Comparison of ENCODE assay signal across 7 mouse cellular contexts in the genomic region with DNA sequence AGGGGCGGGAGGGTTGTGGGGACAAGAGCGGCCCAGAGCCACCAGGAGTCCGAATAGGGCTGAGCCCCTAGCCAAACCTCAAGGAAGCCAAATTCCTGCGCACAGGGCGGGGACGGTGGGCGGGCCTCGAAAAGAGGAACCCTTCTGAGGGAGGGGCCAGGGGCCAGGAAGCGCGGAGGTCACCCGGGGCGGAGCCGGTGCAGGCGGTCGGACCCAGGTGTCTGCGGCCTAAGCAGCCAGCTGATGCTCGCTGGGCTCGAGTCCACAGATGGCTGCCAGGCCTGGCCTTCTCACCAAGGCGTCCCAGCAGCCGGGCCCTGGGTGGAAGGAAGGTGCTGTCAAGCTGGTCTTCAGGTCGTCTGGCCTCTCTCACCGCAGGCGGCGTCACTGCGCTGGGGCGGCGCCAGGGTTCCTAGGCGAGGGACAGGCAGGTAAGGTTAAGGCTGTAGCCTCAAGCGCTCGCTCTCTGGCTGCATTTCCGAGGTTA. TPM values are rescaled to one million over a fixed set of nuclear protein-coding genes. Genes with fewer than 3 reads are reported as not detected.
DNase-seq lines count a peak whose midpoint lies in the region; ATAC-seq and TF ChIP-seq lines count a peak whose summit lies in the region.

No protein-coding gene starts in this region.

- H3K27ac ChIP-seq in ES-E14 (ENCODE audit: insufficient read depth, low read depth, low read length, poor library complexity, severe bottlenecking), result no peak overlapping the region
- no peak overlapping the region for H3K27ac ChIP-seq in embryonic facial prominence, embryonic 11.5 days (replicated peaks; ENCODE audit: low read depth, low read length)
- H3K27ac ChIP-seq in intestine, postnatal 0 days (ENCODE audit: low read depth, low read length), result no peak overlapping the region
- H3K27ac ChIP-seq in stomach, embryonic 16.5 days (ENCODE audit: low read length), result no peak overlapping the region

- ATAC-seq in CD4-positive, CD25-positive, alpha-beta regulatory T cell, adult 4 months, result peak; percentile 84
- 0 out of 2 replicates have a peak, but pooled peaks have one; percentile 15 for ATAC-seq in embryonic facial prominence, embryonic 11.5 days (replicated peaks; ENCODE audit: insufficient number of reproducible peaks, low FRiP score, low TSS enrichment, low read depth)
- peak; percentile 42; the same call in 1 of the 2 replicates for ATAC-seq in intestine, postnatal 0 days
- ATAC-seq in stomach, embryonic 16.5 days (ENCODE audit: insufficient read depth, low FRiP score), result peak; percentile 25; the same call in 1 of the 2 replicates

- peaks cover 0 to 11% of the 10 kb centered on the region in 2 experiments; a peak in 2 of 4 replicates for H3K4me1 ChIP-seq in ES-E14 (ENCODE audit: control insufficient read depth in 2 of 2, insufficient read depth in 2 of 2, low read length in 2 of 2, poor library complexity in 1 of 2)
- peaks cover 3% of the 10 kb centered on the region; the same call in 1 of the 2 replicates for H3K4me1 ChIP-seq in embryonic facial prominence, embryonic 11.5 days (ENCODE audit: control insufficient read depth, insufficient read depth, low read length)
- H3K4me1 ChIP-seq in intestine, postnatal 0 days (replicated peaks; ENCODE audit: control insufficient read depth, insufficient read depth, low read length), result 0 out of 2 replicates have a peak, but pooled peaks cover 3% of the 10 kb centered on the region
- H3K4me1 ChIP-seq in stomach, embryonic 16.5 days (ENCODE audit: control insufficient read depth, insufficient read depth, low read length), result 0 out of 2 replicates have a peak, but pooled peaks cover 5% of the 10 kb centered on the region

- H3K4me2 ChIP-seq in embryonic facial prominence, embryonic 11.5 days (ENCODE audit: low read depth, low read length), result peak overlapping the region; percentile 19
- H3K4me2 ChIP-seq in intestine, postnatal 0 days (replicated peaks; ENCODE audit: low read depth), result peak overlapping the region; percentile 48
- peak overlapping the region; percentile 48 for H3K4me2 ChIP-seq in stomach, embryonic 16.5 days (ENCODE audit: low read depth, low read length)

- no peaks in the 10 kb centered on the region for H3K9me3 ChIP-seq in ES-E14 (ENCODE audit: control insufficient read depth, insufficient read depth, low read depth, low read length)
- H3K9me3 ChIP-seq in embryonic facial prominence, embryonic 11.5 days (replicated peaks; ENCODE audit: control insufficient read depth, low read length), result no peaks in the 10 kb centered on the region
- no peaks in the 10 kb centered on the region for H3K9me3 ChIP-seq in intestine, postnatal 0 days (ENCODE audit: control insufficient read depth)
- no peaks in the 10 kb centered on the region; the same call in 1 of the 2 replicates for H3K9me3 ChIP-seq in stomach, embryonic 16.5 days (replicated peaks; ENCODE audit: control insufficient read depth, low read length)

- in situ Hi-C loops in ES-E14 (cut with MboI; ENCODE audit: low sequenced_read_pairs in 2 of 2, unreplicated experiment in 2 of 2), result no loop called here

- peak; percentile 69 for DNase-seq in ES-E14 (ENCODE audit: low read depth, low spot score)
- DNase-seq in embryonic facial prominence, embryonic 11.5 days (ENCODE audit: low spot score), result peak; percentile 52
- peak; percentile 71 for DNase-seq in lung, postnatal 14 days
- DNase-seq in right cerebral cortex, postnatal 4 days, result no peak

- WGBS in embryonic facial prominence, embryonic 11.5 days, result 10% methylated on average over 31 of the region's 31 CpGs
- 28% methylated on average over 30 of the region's 31 CpGs for WGBS in intestine, postnatal 0 days
- 17% methylated on average over 31 of the region's 31 CpGs for WGBS in stomach, embryonic 16.5 days

- H3K4me3 ChIP-seq in ES-E14 (ENCODE audit: insufficient read depth in 1 of 2, low read depth in 1 of 2, low read length in 2 of 2, poor library complexity in 1 of 2, severe bottlenecking in 1 of 2), result peak overlapping the region; percentile 56 to 67
- H3K4me3 ChIP-seq in embryonic facial prominence, embryonic 11.5 days (ENCODE audit: low read depth, low read length), result no peak overlapping the region
- no peak overlapping the region for H3K4me3 ChIP-seq in intestine, postnatal 0 days (ENCODE audit: low read depth, low read length)
- H3K4me3 ChIP-seq in stomach, embryonic 16.5 days (replicated peaks; ENCODE audit: low read length), result peak overlapping the region; percentile 19

- no peak for TF ChIP-seq CTCF in intestine, postnatal 0 days (IDR thresholded peaks at IDR 0.05; ENCODE audit: low read depth)

- no peaks in the 10 kb centered on the region for H3K27me3 ChIP-seq in embryonic facial prominence, embryonic 11.5 days (ENCODE audit: control insufficient read depth, insufficient read depth, low read length)
- no peaks in the 10 kb centered on the region for H3K27me3 ChIP-seq in intestine, postnatal 0 days (replicated peaks; ENCODE audit: control insufficient read depth, insufficient read depth, low read length)
- H3K27me3 ChIP-seq in stomach, embryonic 16.5 days (ENCODE audit: control insufficient read depth, insufficient read depth, low read length), result no peaks in the 10 kb centered on the region

- H3K9ac ChIP-seq in ES-E14 (ENCODE audit: insufficient read depth, low read depth, low read length, poor library complexity, severe bottlenecking), result peak overlapping the region; percentile 28; the same call in 1 of the 2 replicates
- no peak overlapping the region for H3K9ac ChIP-seq in embryonic facial prominence, embryonic 11.5 days (replicated peaks; ENCODE audit: low read length)
- H3K9ac ChIP-seq in intestine, postnatal 0 days (ENCODE audit: low read depth, low read length), result no peak overlapping the region
- peak overlapping the region; percentile 47 for H3K9ac ChIP-seq in stomach, embryonic 16.5 days (ENCODE audit: low read length)

- no peaks in the 10 kb centered on the region for H3K36me3 ChIP-seq in ES-E14 (ENCODE audit: control insufficient read depth, insufficient read depth, low read length, poor library complexity, severe bottlenecking)
- H3K36me3 ChIP-seq in embryonic facial prominence, embryonic 11.5 days (replicated peaks; ENCODE audit: control insufficient read depth, insufficient read depth, low read depth, low read length), result no peaks in the 10 kb centered on the region
- no peaks in the 10 kb centered on the region for H3K36me3 ChIP-seq in intestine, postnatal 0 days (ENCODE audit: control insufficient read depth, insufficient read depth)
- H3K36me3 ChIP-seq in stomach, embryonic 16.5 days (ENCODE audit: control insufficient read depth, insufficient read depth, low read length), result no peaks in the 10 kb centered on the region

TF ChIP-seq in ES-E14, 5 proteins besides CTCF, POLR2A, EP300 and RAD21:
- TF ChIP-seq ZC3H11A (IDR thresholded peaks at IDR 0.05; ENCODE audit: borderline replicate concordance, low read depth, low read length) (no peak), ZNF384 (IDR thresholded peaks at IDR 0.05; ENCODE audit: low read depth, low read length) (no peak), MAFK (IDR thresholded peaks at IDR 0.05; ENCODE audit: insufficient read depth, low read depth, low read length) (no peak), CHD2 (IDR thresholded peaks at IDR 0.05; ENCODE audit: low read depth, low read length) (no peak), HCFC1 (IDR thresholded peaks at IDR 0.05; ENCODE audit: borderline replicate concordance, insufficient read depth, low read length) (no peak)

RNA-seq across cellular contexts. Expression of a gene that starts 22.7 kb away (rescaled TPM):
- under 1 TPM in 1 of 2 experiments, not detected in 1; 0.16 TPM for polyA plus RNA-seq in CD4-positive, CD25-positive, alpha-beta regulatory T cell, adult 4 months (2017; shearing (Covaris generic))
- 0.76 and 1.1 TPM in 2 replicates for total RNA-seq in ES-E14 (2012; rRNA removed)
- polyA plus RNA-seq in embryonic facial prominence, embryonic 11.5 days (2014; fragmentation: Nextera tagmentation; extraction: Ambion mirVana), result 3.0 and 3.4 TPM in 2 replicates
- polyA plus RNA-seq in intestine, postnatal 0 days (2015; fragmentation: Nextera tagmentation; extraction: Ambion mirVana), result 0.04 and 0.07 TPM in 2 replicates
- polyA plus RNA-seq in stomach, embryonic 16.5 days (2015; fragmentation: Nextera tagmentation; extraction: Ambion mirVana), result 0.71 and 3.0 TPM in 2 replicates

Comparison
In these comparisons a context has a peak if more than half of its experiments do, and no peak if none do; other contexts are left out.
1. ATAC-seq: peak in every context shown above with its lines; median percentile 84 in CD4-positive, CD25-positive, alpha-beta regulatory T cell, adult 4 months; 42 in intestine, postnatal 0 days; 25 in stomach, embryonic 16.5 days; 15 in embryonic facial prominence, embryonic 11.5 days.
2. H3K4me3 ChIP-seq: peak in ES-E14 (2 of 2) and stomach, embryonic 16.5 days (single experiment); none in embryonic facial prominence, embryonic 11.5 days (single experiment) and intestine, postnatal 0 days (single experiment).
3. H3K9ac ChIP-seq: peak in ES-E14 (single experiment) and stomach, embryonic 16.5 days (single experiment); none in embryonic facial prominence, embryonic 11.5 days (single experiment) and intestine, postnatal 0 days (single experiment).
4. Peak in every context shown above with its lines, with median percentiles within 50 percentile points of each other: H3K4me2 ChIP-seq.